Mouse (Mus musculus): ENCODE measurements around the gene Ube3b. TPM values are rescaled to one million over a fixed set of nuclear protein-coding genes. Genes with fewer than 3 reads are reported as not detected.
A peak's percentile ranks its signal among the peaks of the same experiment; 100 is the strongest.

Gene Ube3b
- total RNA-seq, 1 experiment from 2014 or later: 22.0 TPM

- ATAC-seq (replicated peaks; ENCODE audit: insufficient number of reproducible peaks, low FRiP score, low TSS enrichment, poor library complexity, severe bottlenecking): no peak
Measured at GRCm38 (mm10) chr5:114371731-114372473, 8.5 kb upstream of the Ube3b start.

- ATAC-seq (replicated peaks; ENCODE audit: insufficient number of reproducible peaks, low FRiP score, low TSS enrichment, poor library complexity, severe bottlenecking): no peak
Measured at GRCm38 (mm10) chr5:114372565-114372964, 7.8 kb upstream of the Ube3b start.

- ATAC-seq (replicated peaks; ENCODE audit: insufficient number of reproducible peaks, low FRiP score, low TSS enrichment, poor library complexity, severe bottlenecking): no peak
Measured at GRCm38 (mm10) chr5:114373174-114373573, 7.2 kb upstream of the Ube3b start.

- no peak for ATAC-seq (replicated peaks; ENCODE audit: insufficient number of reproducible peaks, low FRiP score, low TSS enrichment, poor library complexity, severe bottlenecking)
Measured at GRCm38 (mm10) chr5:114373581-114373980, 6.8 kb upstream of the Ube3b start.

GRCm38 (mm10) chr5:114374409-114375213 is 5.8 kb upstream of the Ube3b start:
- peak; percentile 45 for ATAC-seq (replicated peaks; ENCODE audit: insufficient number of reproducible peaks, low FRiP score, low TSS enrichment, poor library complexity, severe bottlenecking)

DNA sequence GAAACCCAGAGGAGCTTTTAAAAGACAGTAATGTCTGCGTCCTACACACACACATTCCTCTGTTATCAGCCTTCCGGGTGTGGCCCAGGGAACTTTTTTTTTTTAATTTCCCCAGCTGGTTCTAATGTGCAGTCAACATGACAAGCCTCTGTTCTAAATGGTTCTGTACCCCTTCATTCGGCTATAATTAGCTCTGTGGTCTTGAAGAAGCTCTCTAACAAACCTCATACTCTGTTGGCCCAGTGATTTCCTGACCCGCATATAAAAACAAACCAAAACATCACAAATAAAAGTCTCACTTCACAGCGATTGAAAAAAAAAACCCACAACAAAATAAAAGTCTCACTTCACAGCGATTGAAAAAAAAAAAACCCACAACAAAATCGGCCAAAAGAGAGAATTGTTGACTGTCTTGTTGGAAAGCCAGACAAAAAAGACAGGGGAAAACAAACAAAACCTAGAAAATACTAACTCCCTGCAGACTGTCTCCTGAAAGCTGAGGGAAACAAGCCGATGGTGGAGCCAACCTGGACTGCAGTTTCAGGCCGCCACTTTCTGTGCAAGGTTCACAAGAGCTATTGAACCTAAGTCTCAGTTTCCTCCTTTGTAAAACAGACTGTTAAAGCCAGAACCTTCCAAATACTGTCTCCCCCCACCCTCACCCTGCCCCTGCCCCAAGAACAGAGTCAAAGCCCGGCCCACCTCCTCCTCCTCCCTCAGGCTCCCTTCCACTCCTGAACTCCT is 2.1 kb upstream of the Ube3b start:
- no peak for ATAC-seq (replicated peaks; ENCODE audit: insufficient number of reproducible peaks, low FRiP score, low TSS enrichment, poor library complexity, severe bottlenecking)

GRCm38 (mm10) chr5:114378936-114379335 is 1.5 kb upstream of the Ube3b start:
- no peak for ATAC-seq (replicated peaks; ENCODE audit: insufficient number of reproducible peaks, low FRiP score, low TSS enrichment, poor library complexity, severe bottlenecking)

- ATAC-seq (replicated peaks; ENCODE audit: insufficient number of reproducible peaks, low FRiP score, low TSS enrichment, poor library complexity, severe bottlenecking): 0 out of 2 replicates have a peak, but pooled peaks have one; percentile 14
Measured at GRCm38 (mm10) chr5:114379763-114380162, 644 bp upstream of the Ube3b start.

GRCm38 (mm10) chr5:114381013-114381351 is 575 bp downstream of the Ube3b start:
- no peak for ATAC-seq (replicated peaks; ENCODE audit: insufficient number of reproducible peaks, low FRiP score, low TSS enrichment, poor library complexity, severe bottlenecking)

- ATAC-seq (replicated peaks; ENCODE audit: insufficient number of reproducible peaks, low FRiP score, low TSS enrichment, poor library complexity, severe bottlenecking): no peak
Measured at GRCm38 (mm10) chr5:114383184-114383904, 2.9 kb downstream of the Ube3b start.

GRCm38 (mm10) chr5:114384448-114384847 is 4.0 kb downstream of the Ube3b start:
- no peak for ATAC-seq (replicated peaks; ENCODE audit: insufficient number of reproducible peaks, low FRiP score, low TSS enrichment, poor library complexity, severe bottlenecking)

DNA sequence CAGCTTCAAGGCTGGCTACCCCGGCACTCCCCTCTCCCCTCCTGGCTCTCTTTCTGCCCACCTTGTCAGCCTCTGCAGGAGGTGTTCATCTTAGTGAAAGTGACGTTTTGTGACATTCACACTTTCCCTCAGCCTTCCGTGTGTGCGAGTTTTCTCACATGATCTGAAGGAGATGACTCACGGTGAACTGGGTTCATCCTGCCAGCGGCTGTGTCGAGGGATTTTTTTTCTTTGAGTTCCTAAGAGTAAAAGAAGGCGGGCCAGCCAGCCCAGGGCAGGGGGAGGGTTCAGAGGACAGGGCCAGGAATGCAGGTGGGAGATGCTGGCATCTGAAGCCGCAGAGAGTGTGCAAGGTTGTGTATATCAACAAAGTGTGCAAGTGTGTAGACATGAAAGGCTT is 12.8 kb downstream of the Ube3b start:
- no peak for ATAC-seq (replicated peaks; ENCODE audit: insufficient number of reproducible peaks, low FRiP score, low TSS enrichment, poor library complexity, severe bottlenecking)

DNA sequence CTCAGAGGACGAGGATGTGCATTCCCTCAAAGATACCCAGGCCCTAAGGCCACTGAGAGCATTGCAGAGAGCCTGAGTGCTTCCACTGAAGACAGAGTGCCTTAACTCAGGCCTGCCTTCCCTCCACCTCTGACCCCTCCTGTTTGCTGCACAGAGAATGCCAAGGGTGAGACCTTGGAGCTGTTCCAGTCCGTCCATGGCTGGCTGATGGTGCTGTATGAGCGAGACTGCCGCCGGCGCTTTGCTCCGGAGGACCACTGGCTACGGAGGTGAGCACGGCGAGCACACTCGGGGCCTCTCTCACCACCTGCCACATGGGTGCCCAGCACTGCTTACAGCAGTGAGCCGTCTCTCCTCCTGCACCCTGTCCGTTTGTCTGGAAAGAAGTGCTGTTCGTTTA is 26.2 kb downstream of the Ube3b start:
- no peak for ATAC-seq (replicated peaks; ENCODE audit: insufficient number of reproducible peaks, low FRiP score, low TSS enrichment, poor library complexity, severe bottlenecking)

DNA sequence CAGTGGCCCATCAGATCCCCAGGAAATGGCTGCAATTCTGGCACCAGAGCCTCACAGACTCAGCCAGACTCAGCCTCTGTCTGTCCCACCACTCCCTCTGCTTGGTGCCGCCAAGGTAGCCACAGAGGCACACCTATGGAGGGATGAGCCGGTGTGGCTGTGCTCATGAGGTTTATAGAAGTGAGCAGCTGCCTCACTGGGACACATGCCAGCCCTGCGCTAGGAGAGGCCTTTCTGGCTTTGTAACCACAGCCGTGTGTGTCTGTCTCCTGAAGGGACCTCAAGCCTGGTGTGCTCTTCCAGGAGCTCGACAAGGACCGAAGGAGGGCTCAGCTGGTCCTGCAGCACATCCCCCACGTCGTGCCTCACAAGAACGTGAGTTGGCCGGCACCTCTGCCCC is 26.9 kb downstream of the Ube3b start:
- no peak for ATAC-seq (replicated peaks; ENCODE audit: insufficient number of reproducible peaks, low FRiP score, low TSS enrichment, poor library complexity, severe bottlenecking)

DNA sequence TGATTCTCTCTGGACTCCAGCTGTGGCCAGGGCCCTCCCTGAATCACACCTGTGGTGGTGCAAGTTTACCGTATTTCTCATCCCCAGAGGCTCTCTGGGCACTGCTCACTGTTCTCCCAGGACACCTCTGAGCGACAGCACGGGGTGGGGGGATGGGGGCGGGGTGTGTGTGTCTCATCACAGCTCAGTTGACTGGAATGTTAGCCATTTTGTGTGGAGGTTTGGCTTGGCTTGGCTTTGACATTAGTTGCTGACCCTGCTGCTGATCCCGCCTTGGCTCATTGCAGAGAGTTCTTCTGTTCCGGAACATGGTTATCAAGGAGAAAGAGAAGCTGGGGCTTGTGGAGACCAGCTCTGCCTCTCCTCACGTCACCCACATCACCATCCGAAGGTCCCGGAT is 27.4 kb downstream of the Ube3b start:
- ATAC-seq (replicated peaks; ENCODE audit: insufficient number of reproducible peaks, low FRiP score, low TSS enrichment, poor library complexity, severe bottlenecking): no peak

DNA sequence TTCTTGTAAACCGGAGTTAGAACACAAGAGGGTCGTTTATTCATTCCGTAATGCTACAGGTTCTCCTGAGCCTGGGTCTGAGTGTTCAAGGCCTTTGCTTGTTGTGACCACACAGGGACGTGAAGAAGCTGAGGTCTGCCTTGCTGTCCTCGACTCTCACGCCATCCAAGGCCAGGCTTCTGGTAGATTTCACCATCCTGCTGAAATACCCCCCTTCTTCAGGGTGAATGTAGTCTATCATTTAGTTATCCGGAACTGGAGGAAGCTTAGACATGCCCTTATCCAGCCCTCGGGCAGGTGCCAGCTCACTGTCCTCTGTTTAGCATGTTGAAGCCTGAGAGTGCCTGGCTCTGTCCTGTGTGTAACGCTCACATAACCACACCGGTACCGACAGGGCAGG is 28.4 kb downstream of the Ube3b start:
- no peak for ATAC-seq (replicated peaks; ENCODE audit: insufficient number of reproducible peaks, low FRiP score, low TSS enrichment, poor library complexity, severe bottlenecking)

GRCm38 (mm10) chr5:114410429-114410828 is 30.0 kb downstream of the Ube3b start:
- no peak for ATAC-seq (replicated peaks; ENCODE audit: insufficient number of reproducible peaks, low FRiP score, low TSS enrichment, poor library complexity, severe bottlenecking)

DNA sequence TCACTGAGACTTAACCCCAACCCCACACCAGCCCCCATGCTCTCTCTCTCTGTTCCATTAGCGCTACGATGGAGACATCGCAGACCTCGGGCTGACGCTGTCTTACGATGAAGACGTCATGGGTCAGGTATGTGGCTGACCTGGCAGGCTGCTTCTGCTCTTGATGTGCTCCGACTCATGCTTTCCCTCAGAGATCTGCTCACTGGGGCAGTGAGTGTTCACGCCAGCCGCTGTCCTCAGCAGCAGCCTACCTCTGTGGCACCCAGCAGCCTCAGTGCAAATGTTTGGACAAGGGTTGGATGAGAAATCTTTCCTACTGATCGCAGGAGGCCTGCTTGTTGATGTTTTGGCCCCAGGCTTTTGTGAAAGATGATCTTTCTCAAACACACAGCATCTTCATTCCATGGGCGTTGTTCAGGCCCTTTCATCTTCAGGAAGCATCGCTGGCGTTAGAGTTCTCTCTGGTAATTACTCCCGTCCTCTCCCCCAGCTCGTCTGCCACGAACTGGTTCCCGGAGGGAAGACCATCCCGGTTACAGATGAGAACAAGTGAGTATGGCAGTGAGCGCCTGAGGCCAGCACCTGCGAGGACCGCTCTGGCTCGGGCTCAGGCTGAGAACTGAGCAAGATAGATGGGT is 32.1 kb downstream of the Ube3b start:
- no peak for ATAC-seq (replicated peaks; ENCODE audit: insufficient number of reproducible peaks, low FRiP score, low TSS enrichment, poor library complexity, severe bottlenecking)

Data from monocyte, adult 5-6 weeks (primary cell).